Mouse (Mus musculus) megakaryocyte, embryonic 14.5 days (primary cell): ENCODE data around the gene Zfp386.

ENCODE experiments used
- FLI1 ChIP-seq: IDR thresholded peaks from 2 replicates; pipeline ENCODE4 v1.6.1; 2012; ENCODE audit warnings: low read length, inconsistent platforms, mixed read lengths
- GATA1 ChIP-seq: IDR thresholded peaks from 3 replicates; pipeline ENCODE4 v1.6.1; 2012; ENCODE audit warnings: mixed read lengths, low read length, inconsistent platforms, borderline replicate concordance

GRCm38 (mm10) chr12:116054342-116054741 lies 6.8 kb downstream of the Zfp386 start:
- TF ChIP-seq GATA1 (no peak), FLI1 (no peak)
